Mouse (Mus musculus) right cerebral cortex, postnatal 14 days (tissue): ENCODE measurements around the gene Plekha6.

Experiments used
- DNase-seq: peaks from one replicate; pipeline ENCODE4 v3.0.0; 2022

Plekha6 gene

GRCm38 (mm10) chr1:133183141-133183925 lies 19.3 kb downstream of the Plekha6 start:
- no peak for DNase-seq

GRCm38 (mm10) chr1:133187948-133188680 lies 24.1 kb downstream of the Plekha6 start:
- DNase-seq, result peak; percentile 65

GRCm38 (mm10) chr1:133188719-133189118 lies 24.7 kb downstream of the Plekha6 start:
- no peak for DNase-seq

- no peak for DNase-seq
Measured at GRCm38 (mm10) chr1:133189471-133189870, 25.5 kb downstream of the Plekha6 start.

GRCm38 (mm10) chr1:133190550-133190949 lies 26.5 kb downstream of the Plekha6 start:
- no peak for DNase-seq

GRCm38 (mm10) chr1:133196181-133196580 lies 32.2 kb downstream of the Plekha6 start:
- DNase-seq, result no peak

- no peak for DNase-seq
Measured at GRCm38 (mm10) chr1:133197266-133197665, 33.3 kb downstream of the Plekha6 start.

- DNase-seq, result no peak
Measured at GRCm38 (mm10) chr1:133199706-133200105, 35.7 kb downstream of the Plekha6 start.

GRCm38 (mm10) chr1:133201499-133201898 lies 37.5 kb downstream of the Plekha6 start:
- DNase-seq, result no peak

- no peak for DNase-seq
Measured at GRCm38 (mm10) chr1:133203701-133204100, 39.7 kb downstream of the Plekha6 start.

GRCm38 (mm10) chr1:133204341-133204849 lies 40.4 kb downstream of the Plekha6 start:
- no peak for DNase-seq

- DNase-seq, result no peak
Measured at GRCm38 (mm10) chr1:133204985-133205384, 41.0 kb downstream of the Plekha6 start.

- no peak for DNase-seq
Measured at GRCm38 (mm10) chr1:133208086-133208815, 44.2 kb downstream of the Plekha6 start.

GRCm38 (mm10) chr1:133209036-133209435 lies 45.0 kb downstream of the Plekha6 start:
- no peak for DNase-seq

GRCm38 (mm10) chr1:133209482-133209881 lies 45.5 kb downstream of the Plekha6 start:
- DNase-seq, result no peak

GRCm38 (mm10) chr1:133209901-133210516 lies 46.0 kb downstream of the Plekha6 start:
- peak; percentile 41 for DNase-seq

- DNase-seq, result no peak
Measured at GRCm38 (mm10) chr1:133210766-133211165, 46.8 kb downstream of the Plekha6 start.

- no peak for DNase-seq
Measured at GRCm38 (mm10) chr1:133212273-133212672, 48.3 kb downstream of the Plekha6 start.

GRCm38 (mm10) chr1:133213098-133213497 lies 49.1 kb downstream of the Plekha6 start:
- DNase-seq, result no peak

- no peak for DNase-seq
Measured at GRCm38 (mm10) chr1:133213901-133214300, 49.9 kb downstream of the Plekha6 start.

- DNase-seq, result no peak
Measured at GRCm38 (mm10) chr1:133214672-133215359, 50.8 kb downstream of the Plekha6 start.

- no peak for DNase-seq
Measured at GRCm38 (mm10) chr1:133215360-133215700, 51.3 kb downstream of the Plekha6 start.
